Mouse (Mus musculus) forelimb bud, embryonic 11.5 days (tissue): ENCODE measurements around the gene Selenok.

ENCODE experiments used
- DNase-seq: peaks from one replicate; pipeline ENCODE4 v3.0.0-alpha.2; 2012; ENCODE audit warnings: low read depth, low spot score

Gene Selenok

DNA sequence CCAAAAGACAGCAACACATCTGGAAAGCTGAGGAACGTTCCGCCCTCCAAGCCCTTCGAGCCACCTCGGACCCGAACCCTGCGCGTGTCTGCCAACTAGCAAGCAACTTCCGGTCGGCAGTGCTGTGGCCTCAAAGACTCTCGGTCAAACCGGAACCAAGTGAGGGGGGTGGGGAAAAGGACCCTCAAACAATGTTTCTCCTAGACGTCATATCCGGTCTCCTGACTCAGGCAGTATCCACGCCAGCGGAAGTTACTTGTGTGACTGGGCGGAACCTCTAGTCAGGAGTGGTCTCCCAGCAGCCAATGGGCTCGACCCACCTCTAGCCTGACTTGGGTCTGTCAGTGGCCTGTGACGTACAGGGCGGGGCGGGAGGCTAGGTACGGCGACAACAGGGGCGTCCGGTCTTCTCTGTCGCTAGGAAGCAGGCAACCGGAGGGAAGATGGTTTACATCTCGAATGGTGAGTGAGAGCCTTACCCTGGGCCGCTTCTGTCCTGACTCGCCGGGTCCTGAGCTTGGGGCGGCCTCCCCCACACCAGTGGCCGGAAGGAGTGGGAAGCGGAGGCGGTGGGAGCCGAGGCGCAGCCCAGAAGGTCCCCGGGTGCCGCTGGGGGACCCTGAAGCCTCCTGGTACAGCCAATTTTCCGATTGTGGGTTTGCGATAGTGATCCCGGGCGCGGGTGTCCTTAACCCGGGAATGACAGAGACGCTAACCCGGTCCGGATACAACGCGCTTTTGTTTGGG lies at the start of gene Selenok:
Gene Selenok, plus strand, starts transcription at position 234 of the 747 bp plus-strand sequence.
- DNase-seq: peak; percentile 99

DNA sequence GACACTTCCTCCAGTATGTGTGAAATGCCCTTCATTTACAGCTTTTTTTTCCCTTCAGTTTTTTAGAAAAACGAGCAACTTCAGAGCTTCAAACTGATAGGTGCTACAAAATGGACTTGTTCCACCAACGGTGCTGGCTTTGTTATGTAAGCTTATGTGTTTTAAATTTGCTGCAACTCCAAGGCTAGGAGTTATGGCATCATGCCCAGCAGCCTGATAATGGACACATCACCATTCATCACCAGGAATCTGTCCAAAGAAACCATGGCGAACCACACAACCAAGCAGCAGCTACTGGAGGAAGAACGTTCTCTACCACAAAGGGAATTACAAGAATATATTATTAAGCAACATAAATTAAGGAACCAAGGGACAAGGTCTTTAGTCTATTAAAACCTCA lies 39.1 kb upstream of the Selenok start:
- DNase-seq: no peak

DNA sequence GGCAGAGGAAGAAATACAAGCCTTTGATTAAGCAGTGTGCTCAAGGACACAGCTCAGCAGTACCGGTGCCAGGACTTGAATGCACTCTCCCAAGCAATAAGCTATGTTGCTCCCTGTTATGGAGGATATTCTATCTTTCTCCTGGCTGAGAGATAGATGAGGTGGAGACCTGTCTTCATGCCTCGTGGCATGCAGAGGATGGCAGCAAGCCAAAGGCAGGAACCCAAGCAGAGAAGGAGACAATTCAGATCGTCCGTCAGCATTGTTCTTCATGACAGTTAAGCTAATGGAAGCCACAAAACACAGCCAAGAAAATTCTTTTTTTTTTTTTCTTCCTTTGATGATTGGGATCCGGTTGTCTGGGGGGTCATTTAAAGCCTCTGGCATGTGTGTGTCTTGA lies 32.6 kb upstream of the Selenok start:
- no peak for DNase-seq

DNA sequence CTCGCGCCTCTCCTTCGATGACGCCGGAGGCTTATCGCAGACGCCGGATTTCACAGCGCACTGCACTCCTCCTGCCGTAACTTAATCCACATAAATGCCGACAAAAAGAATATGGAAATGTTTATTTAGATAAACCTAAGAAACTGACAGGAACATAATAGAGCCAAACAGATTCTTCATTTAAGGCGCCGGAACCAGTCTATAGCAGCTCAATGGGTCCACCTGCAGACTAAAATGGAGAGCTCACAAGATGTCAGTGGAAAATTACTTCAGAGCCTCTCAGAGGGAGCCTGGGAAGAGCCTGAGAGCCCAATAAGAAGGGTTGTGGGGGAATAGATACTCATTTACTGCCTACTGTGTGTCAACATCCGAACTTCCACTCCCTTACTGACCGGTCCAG lies 30.6 kb upstream of the Selenok start:
- DNase-seq: no peak

DNA sequence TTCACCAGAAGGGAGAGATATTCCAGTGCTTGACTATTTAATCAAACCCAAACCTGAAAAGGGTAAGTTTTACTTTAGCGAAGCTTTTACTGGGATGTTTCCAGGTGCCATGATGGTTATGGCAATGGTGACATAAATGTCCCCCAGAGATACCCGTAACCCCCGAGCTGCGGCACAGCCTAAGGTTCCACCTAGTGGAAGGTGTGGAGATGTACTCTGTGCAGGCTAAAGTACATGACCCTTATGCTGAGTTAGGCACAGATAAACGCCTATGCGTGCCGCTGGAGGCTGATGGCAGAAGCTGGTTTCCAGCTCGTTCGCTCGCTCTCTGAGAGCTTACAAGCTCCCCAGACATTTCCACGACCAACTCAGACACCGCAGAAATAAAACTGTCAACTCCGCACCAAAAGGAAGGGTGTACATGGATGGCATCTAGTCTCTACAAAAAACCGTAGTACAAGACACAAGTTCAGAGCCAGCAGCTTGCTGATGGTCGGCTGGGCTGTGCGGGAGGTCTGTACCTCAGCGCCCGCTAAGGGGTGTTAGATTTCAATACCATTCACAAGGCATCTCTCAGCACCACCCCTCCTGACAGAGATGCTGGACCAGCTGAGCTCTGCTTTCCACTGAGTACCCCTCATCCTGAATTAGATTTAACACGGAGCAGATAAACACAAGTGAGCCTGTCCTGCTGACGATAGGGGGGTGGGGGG lies 28.4 kb upstream of the Selenok start:
- peak; percentile 11 for DNase-seq

DNA sequence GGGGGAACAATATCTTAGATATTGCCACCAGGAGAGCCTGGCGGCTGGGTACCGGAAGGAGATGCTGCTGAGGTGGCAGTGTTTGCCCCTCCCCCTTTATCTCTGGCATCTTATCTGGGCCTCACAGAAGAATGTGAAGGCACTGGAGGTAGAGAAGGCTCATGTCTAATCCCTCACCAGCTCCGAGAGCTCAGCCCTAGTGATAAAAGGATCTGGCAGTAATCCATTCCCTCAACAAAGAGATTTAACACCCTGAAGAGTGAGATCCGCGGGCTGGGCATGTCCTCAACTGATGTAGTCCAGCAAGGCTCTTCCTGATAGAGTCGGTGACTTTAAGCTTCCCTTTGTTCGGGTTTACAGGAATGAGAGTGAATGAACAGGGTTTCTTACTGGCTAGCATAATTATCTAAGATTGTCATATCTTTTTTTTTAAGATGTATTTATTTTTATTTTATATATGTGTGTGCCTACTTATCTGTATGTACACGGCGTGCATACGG lies 27.7 kb upstream of the Selenok start:
- DNase-seq: no peak

DNA sequence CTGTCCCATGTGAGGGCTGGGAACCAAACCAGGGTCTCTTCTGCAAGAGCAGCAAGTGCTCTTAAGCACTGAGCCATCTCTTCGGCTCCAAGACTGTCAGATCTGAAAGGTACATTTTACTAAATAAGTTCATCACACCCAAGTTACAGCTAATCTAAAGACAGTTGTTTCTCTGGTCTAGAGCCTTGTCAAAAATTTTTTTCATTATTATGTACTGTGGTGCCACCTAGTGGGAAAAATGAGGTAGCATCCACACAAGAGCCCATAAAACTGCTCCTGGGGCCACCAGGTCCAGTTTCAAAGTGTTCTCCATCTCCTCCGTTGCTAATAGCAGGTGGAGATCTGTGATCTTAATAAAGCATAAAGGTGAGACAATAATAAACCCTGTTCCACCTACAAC lies 27.2 kb upstream of the Selenok start:
- DNase-seq: peak; percentile 67

DNA sequence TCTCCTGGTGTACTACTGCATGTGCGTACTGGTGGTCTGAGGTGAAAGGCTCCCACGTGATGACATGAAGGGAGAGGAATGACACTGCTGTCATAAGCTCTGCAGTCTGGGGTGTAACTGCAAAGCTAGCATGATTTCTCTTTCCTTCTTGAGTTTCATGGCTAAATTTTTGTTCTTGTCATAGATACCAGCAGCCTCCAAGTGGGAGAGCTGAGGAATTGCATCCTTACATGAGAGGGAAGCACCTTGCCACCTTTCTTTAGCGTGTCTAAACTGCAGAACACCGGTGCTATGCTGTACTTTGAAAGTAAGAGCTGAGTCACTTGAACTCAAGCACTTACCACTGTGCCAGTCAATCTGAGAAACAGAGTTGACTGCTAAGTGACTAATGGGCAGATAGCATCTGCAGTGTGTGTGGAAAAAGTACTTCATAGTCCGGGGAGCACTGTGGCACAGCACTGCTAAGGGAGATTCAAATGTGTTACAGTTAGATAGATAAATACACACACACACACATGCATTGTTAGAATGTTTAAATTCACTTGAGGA lies 21.3 kb upstream of the Selenok start:
- no peak for DNase-seq

DNA sequence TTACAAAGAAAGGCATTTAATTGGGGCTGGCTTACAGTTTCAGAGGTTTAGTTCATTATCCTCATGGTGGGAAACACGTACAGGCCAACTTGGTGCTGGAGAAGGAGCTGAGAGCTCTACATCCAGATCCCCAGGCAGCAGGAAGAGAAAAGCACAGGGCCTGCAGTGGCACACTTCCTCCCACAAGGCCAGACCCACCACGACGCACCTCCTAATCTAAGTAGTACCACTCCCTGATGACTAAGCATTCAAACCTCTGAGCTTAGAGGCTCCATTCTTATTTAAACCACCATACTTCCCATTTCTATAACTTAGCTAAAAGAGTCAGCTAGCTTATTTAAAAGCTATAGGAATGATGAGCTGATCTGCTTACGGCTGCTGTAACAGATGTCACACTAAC lies 17.3 kb upstream of the Selenok start:
- no peak for DNase-seq

DNA sequence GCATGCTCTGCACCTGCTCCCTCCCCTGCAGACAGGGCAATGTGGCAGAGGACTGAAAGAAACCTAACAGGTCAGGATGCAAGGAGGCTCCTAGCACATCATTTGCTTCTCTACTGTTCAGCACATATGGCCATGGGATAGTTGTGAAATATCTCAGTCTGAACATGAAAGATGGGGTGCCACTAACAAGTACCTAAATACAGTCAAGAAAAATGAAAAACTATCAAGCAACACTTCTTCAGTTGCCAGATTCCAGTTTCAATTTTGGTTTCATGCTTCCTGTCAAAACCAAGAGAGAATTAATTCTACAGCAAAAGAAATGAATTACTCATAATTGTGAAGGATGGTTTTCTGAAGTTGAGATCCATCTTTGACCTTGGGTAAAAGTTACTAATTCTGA lies 10.7 kb upstream of the Selenok start:
- DNase-seq: no peak

DNA sequence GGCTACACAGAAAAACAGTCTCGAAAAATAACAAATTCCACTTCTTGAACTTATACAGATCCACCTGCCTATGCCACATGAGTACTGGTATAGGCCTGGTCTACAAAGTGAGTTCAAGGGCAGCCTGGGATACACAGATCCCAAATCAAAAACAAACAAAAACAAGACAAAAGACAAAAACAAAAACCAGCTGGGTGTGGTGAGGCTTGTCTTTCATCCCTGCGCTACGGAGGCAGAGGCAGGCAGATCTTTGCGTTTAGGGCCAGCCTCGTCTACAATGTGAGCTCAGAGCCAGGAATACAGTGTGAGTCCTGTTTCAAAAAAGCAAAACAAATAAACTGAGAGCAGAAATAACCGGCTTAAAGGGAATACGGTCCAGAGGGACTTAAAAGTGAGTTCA lies 497 bp upstream of the Selenok start:
- no peak for DNase-seq

DNA sequence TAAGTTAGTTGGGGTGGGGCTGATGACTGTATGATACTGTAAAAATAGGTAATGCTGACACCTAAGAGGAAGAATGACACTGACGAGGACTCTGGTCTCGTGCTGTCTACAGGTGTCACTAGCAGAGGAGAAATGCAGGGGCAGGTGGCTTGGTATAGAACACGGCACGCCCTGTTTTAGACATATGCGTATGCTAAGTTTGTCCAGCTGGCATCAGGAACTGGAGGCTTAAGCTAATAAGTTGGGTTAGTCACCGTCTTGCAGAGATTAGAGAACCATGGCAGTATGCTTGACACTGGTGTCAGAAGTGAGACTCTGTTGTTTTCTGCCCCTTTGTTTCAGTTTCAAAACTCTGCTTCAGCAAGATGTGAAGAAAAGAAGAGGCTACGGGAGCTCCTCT lies 3.3 kb downstream of the Selenok start:
- no peak for DNase-seq

DNA sequence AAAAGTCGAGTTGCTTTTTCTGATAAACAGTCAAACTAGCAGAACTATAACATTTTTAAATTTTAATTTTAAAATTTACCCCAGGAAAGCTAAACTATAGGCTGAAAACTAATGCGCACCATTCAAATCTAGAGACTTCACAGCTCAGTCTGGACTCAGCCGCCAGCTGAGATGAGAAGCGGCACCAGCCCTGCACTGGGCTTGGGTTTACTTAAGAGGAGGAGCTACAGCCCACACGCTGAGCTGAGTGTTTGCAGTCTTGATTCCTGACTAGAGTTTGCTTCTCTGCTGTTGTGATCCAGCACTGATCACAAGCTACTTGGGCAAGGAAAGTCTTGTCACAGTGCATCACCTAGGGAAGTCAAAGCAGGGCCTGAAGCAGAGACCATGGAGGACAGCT lies 3.9 kb downstream of the Selenok start:
- DNase-seq: no peak

DNA sequence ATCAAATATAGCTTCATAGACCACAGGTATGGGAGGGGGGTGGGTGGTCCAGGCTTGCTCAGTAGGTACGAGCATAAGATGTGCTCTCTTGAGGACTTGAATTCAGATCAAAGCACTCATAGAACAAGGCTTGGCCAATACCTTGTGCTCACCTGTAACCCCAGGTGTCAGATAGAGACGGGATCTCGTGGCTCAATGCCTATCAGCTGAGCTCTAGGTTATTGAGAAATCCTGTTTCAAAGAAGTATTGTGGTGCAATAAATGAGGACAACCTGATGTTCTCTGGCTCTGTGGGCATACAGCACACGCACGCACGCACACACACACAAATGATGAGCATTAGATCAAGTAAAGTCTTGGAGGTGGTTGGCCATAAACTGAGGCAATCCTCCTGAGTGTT lies 8.8 kb downstream of the Selenok start:
- no peak for DNase-seq

DNA sequence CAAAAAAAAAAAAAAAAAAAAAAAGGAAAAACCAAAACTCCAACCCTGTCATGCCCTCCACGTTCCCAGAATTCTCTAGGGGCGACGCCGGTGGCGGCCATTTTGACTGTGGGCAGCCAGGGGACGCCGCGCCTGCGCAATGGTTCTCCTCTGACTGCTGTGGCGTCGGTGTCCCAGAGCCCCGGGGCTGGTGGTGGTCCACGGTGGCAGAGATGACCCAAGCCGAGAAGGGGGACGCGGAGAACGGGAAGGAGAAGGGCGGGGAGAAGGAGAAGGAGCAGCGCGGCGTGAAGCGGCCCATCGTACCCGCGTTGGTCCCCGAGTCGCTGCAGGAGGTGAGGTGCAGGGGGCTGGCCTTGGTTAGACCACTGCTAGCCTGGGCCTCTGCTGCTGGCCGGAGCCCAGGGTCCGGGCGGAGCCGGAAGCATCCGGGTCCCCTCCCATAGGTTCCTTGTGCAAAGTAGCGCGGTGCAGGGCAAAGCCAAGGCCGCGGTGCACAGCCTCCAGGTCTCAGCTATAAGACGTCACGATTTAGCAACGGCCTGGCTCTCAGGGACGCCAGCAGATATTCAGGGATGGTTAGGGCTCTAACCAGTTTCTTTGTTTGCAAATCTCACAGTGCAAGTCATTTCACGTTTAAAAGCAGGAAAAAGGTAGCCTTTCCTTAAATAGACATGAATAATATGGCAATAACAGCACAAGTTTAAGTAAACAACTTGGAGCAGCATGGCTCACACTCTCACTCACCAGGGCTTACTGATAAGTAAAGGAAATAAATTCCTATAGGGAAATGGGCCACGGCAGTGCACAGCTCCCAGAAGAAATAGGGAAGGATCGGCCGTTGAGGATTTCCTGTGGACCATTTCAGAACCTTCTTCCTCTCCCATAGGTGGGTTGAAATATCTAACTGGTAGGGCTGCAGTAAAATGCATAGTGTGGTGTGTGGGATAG lies 10.4 kb downstream of the Selenok start, which contains the start of gene Actr8:
Gene Actr8, plus strand, starts transcription at position 84 of the 951 bp plus-strand sequence.
- DNase-seq: peak; percentile 92

DNA sequence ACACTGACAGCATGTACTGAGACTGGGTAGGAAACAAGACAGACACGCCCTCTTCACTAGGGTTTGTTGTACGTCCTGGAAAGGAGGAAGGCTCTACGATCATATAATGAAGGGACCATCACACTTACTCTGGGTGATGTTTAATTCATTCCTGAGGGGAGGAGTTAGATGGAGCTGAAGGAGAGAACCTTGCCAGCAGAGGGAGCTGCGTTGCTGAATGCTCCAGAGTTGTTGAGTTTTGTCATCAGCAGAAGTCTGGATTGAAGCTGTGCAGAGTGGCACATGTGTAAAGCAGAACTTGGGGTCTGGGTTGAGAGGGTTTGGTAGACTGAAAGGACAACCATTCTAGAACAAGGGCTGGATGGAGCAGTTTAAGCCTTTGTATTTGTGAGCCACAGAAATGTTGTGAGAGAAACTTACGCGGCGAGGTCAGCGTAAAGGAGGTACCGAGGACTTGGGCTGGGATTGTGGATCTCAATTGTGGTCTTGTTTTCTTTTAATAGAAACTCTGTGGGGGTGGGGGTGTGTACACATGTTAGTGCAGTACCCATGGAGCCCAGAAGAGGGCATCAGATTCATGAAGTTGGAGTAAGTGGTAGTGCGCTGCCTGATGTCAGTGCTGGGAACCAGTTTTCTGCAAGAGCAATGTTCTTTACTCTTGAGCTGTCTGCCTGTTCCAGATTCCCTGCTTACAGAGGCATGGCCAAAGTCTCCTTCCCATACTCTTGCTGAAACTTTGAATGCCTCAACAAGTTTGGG lies 12.5 kb downstream of the Selenok start:
- DNase-seq: no peak

DNA sequence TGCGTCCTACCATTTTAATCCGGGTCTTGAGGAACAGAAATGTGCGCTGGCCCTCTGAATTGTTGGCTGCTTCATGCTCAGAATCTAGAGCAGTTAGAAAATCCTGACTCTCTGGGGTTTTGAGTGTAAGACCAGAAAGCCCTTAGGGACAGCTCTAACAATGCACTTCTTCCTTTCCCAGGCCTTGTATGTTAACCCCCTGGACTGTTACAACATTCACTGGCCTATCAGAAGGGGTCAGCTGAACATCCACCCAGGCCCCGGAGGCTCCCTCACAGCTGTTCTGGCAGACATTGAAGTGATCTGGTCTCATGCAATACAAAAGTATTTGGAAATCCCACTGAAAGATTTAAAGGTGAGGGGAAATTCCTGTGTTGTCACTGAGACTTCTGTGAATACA lies 18.0 kb downstream of the Selenok start:
- no peak for DNase-seq

DNA sequence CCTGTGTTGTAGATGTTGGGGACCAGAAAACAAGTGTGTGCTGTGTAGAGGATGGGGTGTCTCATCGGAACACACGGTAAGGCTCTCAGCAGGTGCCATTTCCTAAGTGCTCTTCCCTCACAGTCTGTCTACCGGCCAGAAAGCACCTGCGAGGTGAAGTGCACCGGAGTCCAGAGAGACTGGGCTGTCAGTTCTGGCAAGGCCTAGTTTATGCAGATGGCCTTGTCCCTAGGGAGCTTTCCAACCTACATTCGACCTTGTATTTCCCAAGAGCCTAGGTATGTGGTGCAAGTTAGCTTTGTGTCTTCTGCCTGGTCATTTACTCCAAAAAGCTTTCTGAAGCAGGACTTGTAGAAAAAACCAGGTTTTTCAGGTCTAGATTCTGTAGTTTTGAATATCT lies 19.2 kb downstream of the Selenok start:
- DNase-seq: no peak

DNA sequence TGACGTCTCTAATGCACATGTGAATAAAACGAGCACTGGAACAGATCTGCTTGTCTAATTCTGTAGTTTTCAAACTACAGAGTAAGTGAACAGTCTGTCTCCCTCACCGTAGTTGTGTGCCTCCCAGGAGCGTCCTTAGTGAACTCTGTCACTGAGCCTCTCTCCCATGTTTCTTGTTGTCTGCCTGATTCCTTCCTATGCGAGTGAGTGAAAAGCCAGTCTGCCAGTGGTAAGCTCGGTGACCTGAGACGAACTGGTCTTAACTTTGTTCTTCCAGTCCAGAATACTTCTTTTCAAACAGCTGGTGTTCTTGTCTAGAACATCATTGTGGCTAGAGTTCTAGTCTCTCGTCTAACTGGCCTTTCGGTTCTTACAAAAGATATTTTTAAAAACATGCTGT lies 19.6 kb downstream of the Selenok start:
- DNase-seq: no peak

DNA sequence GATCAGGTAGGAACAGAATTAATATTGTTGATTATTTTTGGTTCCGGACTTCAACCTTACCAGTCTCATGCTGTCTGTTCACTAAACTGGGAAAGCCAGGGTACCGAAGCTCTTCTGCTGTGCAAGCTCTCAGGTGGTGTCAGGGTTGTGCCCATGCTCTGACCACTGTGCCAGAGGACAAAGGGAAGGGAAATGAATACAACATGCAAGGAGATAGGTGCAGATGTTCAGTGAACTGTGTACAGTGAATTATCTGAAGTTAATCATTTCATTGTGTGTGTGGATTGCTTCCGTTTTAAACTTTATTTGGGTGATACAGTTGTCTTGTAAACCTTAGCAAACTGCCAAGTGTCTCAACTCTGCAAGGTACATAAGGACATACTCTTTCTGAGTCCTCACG lies 20.2 kb downstream of the Selenok start:
- DNase-seq: no peak

DNA sequence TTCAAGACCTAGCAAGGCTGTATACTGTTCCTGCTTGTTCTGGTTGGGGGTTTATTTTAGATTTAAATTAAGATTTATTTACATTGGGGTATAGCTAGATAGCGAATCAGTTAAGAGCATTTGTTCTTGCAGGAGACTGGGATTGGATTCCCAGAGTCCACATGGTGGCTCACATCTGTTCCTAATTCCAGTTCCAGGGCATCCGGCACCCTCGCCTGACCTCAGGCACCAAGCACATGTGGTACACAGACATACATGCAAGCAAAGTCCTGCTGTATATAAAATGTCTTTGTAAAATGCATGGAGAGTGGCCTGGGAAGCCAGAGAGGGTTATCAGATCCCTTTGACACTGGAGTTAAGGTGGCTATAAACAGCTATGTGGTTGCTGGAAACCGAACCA lies 26.9 kb downstream of the Selenok start:
- peak; percentile 76 for DNase-seq
